Mouse (Mus musculus) lung, postnatal 36 days (tissue): ENCODE measurements around the gene Mllt10.

Experiments used
- DNase-seq: peaks from one replicate; pipeline ENCODE4 v3.0.0; 2022; ENCODE audit warnings: mixed read lengths

Gene Mllt10

GRCm38 (mm10) chr2:18094319-18094718 lies 39.3 kb downstream of the Mllt10 start:
- no peak for DNase-seq

- no peak for DNase-seq
Measured at GRCm38 (mm10) chr2:18095804-18096203, 40.8 kb downstream of the Mllt10 start.

- DNase-seq = peak; percentile 42
Measured at GRCm38 (mm10) chr2:18100914-18101313, 45.9 kb downstream of the Mllt10 start.

- DNase-seq = no peak
Measured at GRCm38 (mm10) chr2:18107561-18107960, 52.5 kb downstream of the Mllt10 start.

- no peak for DNase-seq
Measured at GRCm38 (mm10) chr2:18108214-18108613, 53.2 kb downstream of the Mllt10 start.

GRCm38 (mm10) chr2:18111411-18111810 lies 56.4 kb downstream of the Mllt10 start:
- DNase-seq = no peak

GRCm38 (mm10) chr2:18116432-18116831 lies 61.4 kb downstream of the Mllt10 start:
- DNase-seq = no peak

- no peak for DNase-seq
Measured at GRCm38 (mm10) chr2:18138131-18138530, 83.1 kb downstream of the Mllt10 start.

- DNase-seq = peak; percentile 85
Measured at GRCm38 (mm10) chr2:18139646-18140045, 84.6 kb downstream of the Mllt10 start.

- DNase-seq = no peak
Measured at GRCm38 (mm10) chr2:18156131-18156530, 101.1 kb downstream of the Mllt10 start.

- no peak for DNase-seq
Measured at GRCm38 (mm10) chr2:18159426-18159825, 104.4 kb downstream of the Mllt10 start.

GRCm38 (mm10) chr2:18160992-18161391 lies 106.0 kb downstream of the Mllt10 start:
- no peak for DNase-seq

GRCm38 (mm10) chr2:18165511-18165910 lies 110.5 kb downstream of the Mllt10 start:
- no peak for DNase-seq

GRCm38 (mm10) chr2:18169174-18169948 lies 114.3 kb downstream of the Mllt10 start:
- DNase-seq = no peak

- no peak for DNase-seq
Measured at GRCm38 (mm10) chr2:18175234-18175633, 120.2 kb downstream of the Mllt10 start.

- peak; percentile 20 for DNase-seq
Measured at GRCm38 (mm10) chr2:18176235-18176634, 121.2 kb downstream of the Mllt10 start.

GRCm38 (mm10) chr2:18180323-18180722 lies 125.3 kb downstream of the Mllt10 start:
- DNase-seq = no peak

GRCm38 (mm10) chr2:18181631-18182030 lies 126.6 kb downstream of the Mllt10 start:
- DNase-seq = peak; percentile 12

GRCm38 (mm10) chr2:18183079-18183478 lies 128.0 kb downstream of the Mllt10 start:
- DNase-seq = no peak

- DNase-seq = no peak
Measured at GRCm38 (mm10) chr2:18188367-18188766, 133.3 kb downstream of the Mllt10 start.

GRCm38 (mm10) chr2:18195285-18195684 lies 140.2 kb downstream of the Mllt10 start:
- no peak for DNase-seq

- peak; percentile 81 for DNase-seq
Measured at GRCm38 (mm10) chr2:18195691-18196396, 140.8 kb downstream of the Mllt10 start.

GRCm38 (mm10) chr2:18201820-18202462 lies 146.9 kb downstream of the Mllt10 start:
- no peak for DNase-seq

- DNase-seq = no peak
Measured at GRCm38 (mm10) chr2:18202923-18203322, 147.9 kb downstream of the Mllt10 start.
